Mouse (Mus musculus): ENCODE results near the gene Myb.

GRCm38 (mm10) chr10:21118341-21118740 lies 42.4 kb downstream of the Myb start:
- no peak for TF ChIP-seq CTCF (IDR thresholded peaks at IDR 0.05; ENCODE audit: borderline replicate concordance, insufficient read depth, low read depth, low read length)
- TF ChIP-seq POLR2A (IDR thresholded peaks at IDR 0.05; ENCODE audit: borderline replicate concordance, insufficient read depth, low read length), result no peak
